Mouse (Mus musculus): Measurements from ENCODE around the gene Dok7. TPM values are rescaled to one million over a fixed set of nuclear protein-coding genes. Genes with fewer than 3 reads are reported as not detected.

Gene Dok7
- polyA plus RNA-seq, 1 experiment from 2014 or later: 12.0 TPM

DNA sequence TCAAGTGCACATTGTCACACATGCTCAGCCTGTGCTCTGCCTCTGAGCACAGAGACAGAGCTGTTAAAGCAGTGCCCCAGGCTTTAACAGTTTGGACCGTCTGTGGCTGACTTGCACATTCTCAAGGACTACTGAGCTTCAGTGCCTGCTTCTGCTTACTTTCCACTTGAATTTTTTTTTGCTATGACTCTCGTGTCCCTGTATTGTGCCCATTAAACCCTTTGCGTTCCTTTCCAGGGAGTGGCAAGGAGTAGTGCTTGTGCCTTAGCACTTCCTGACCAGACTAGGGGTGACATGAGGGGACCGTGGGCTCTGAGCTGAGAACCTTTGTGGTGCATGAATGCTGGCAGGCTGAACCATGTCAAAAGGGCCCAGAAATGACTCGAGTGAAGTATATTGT is 79.3 kb downstream of the Dok7 start:
- no peak for ATAC-seq
- H3K36me3 ChIP-seq (ENCODE audit: control insufficient read depth, insufficient read depth, low read length): no peaks in the 10 kb centered on the region
- no peak overlapping the region for H3K27ac ChIP-seq (ENCODE audit: low read depth, low read length)
- H3K4me3 ChIP-seq (ENCODE audit: low read length): no peak overlapping the region
- H3K4me1 ChIP-seq (ENCODE audit: control insufficient read depth, insufficient read depth, low read depth, low read length): peaks cover 8% of the 10 kb centered on the region; the same call in 1 of the 2 replicates
- H3K9me3 ChIP-seq (ENCODE audit: control insufficient read depth, low read length): no peaks in the 10 kb centered on the region
- H3K4me2 ChIP-seq (ENCODE audit: low read length): no peak overlapping the region
- 84% methylated on average over 5 of the region's 5 CpGs for WGBS
- H3K9ac ChIP-seq (ENCODE audit: low read depth, low read length): no peak overlapping the region
- H3K27me3 ChIP-seq (replicated peaks; ENCODE audit: control insufficient read depth, insufficient read depth, low read length): no peaks in the 10 kb centered on the region

Small RNAs within 50 kb of the gene (microRNA-seq; reads per million reads assigned to microRNA genes)
- gene Mir3097: 6.2 reads per million, percentile 20 among the genes with 10 or more reads in this experiment

Other genes with a start within 250 kb of the Dok7 start
- gene Msantd1, start 148.8 kb upstream of the Dok7 start, polyA plus RNA-seq (2015; fragmentation: Nextera tagmentation; extraction: Ambion mirVana): 6.1 and 6.9 TPM in 2 replicates
- gene Rgs12, start 107.3 kb upstream of the Dok7 start, polyA plus RNA-seq (2015; fragmentation: Nextera tagmentation; extraction: Ambion mirVana): 40.3 and 41.1 TPM in 2 replicates
- gene Hgfac, start 15.3 kb upstream of the Dok7 start, polyA plus RNA-seq (2015; fragmentation: Nextera tagmentation; extraction: Ambion mirVana): 0.35 and 0.45 TPM in 2 replicates
- gene Lrpap1, start 49.0 kb downstream of the Dok7 start, polyA plus RNA-seq (2015; fragmentation: Nextera tagmentation; extraction: Ambion mirVana): 153 and 186 TPM in 2 replicates
- 0.60 and 0.63 TPM in 2 replicates for gene Adra2c, start 221.6 kb downstream of the Dok7 start, polyA plus RNA-seq (2015; fragmentation: Nextera tagmentation; extraction: Ambion mirVana)